Mouse (Mus musculus) small intestine, adult 2 months (tissue): ENCODE measurements around the gene Prtg.

Experiments used
- CTCF ChIP-seq: fragments of 200-500 bp; IDR thresholded peaks from 2 replicates; pipeline ENCODE4 v1.5.1; 2012; ENCODE audit warnings: low read depth, mild to moderate bottlenecking, control low read depth, inconsistent platforms, low read length, moderate library complexity, mixed read lengths; ENCODE audit not compliant: insufficient replicate concordance, insufficient read length; ENCODE audit errors: extremely low read depth
- POLR2A ChIP-seq: fragments of 200-500 bp; IDR thresholded peaks from 2 replicates; pipeline ENCODE4 v1.6.1; 2012; ENCODE audit warnings: low read depth, mild to moderate bottlenecking, control low read depth, inconsistent platforms, low read length, moderate library complexity

DNA sequence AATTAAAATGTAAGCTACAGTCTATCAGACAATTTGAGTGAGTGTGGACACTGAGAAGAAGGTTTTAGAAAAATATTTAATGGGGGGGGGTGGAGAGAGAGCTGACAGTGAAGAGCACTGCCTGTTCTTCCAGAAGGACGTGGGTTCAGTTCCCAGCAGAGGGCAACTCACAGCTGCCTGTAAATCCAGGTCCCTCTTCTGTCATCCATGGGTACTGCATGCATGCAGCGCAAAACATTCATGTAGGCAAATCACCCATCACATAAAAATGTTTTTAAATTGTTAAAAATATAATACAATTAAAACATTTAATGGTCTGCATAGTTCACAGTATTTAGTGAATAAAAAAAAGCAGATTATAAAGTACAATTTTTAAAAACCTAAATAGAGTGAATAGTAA is 69.2 kb downstream of the Prtg start:
- TF ChIP-seq POLR2A = no peak
- TF ChIP-seq CTCF = no peak
